Mouse (Mus musculus): ENCODE measurements around the gene Ate1. TPM values are rescaled to one million over a fixed set of nuclear protein-coding genes. Genes with fewer than 3 reads are reported as not detected.
"Not testable (repeated sequence)": the region's sequence is repeated elsewhere in the genome, so short reads cannot be mapped to it uniquely, and the experiment has no call there.

Ate1 gene
- polyA plus RNA-seq, 1 experiment = 9.3 TPM

GRCm38 (mm10) chr7:130523451-130523850 lies 3.3 kb upstream of the Ate1 start:
- no peak for DNase-seq (ENCODE audit: low read depth)

GRCm38 (mm10) chr7:130520812-130521422 lies 748 bp upstream of the Ate1 start:
- no peak for DNase-seq (ENCODE audit: low read depth)

- peak; percentile 30 for DNase-seq (ENCODE audit: low read depth)
Observed at GRCm38 (mm10) chr7:130519096-130520048, 797 bp downstream of the Ate1 start.

- no peak for DNase-seq (ENCODE audit: low read depth)
Observed at GRCm38 (mm10) chr7:130518213-130519095, 1.7 kb downstream of the Ate1 start.

- no peak for DNase-seq (ENCODE audit: low read depth)
Observed at GRCm38 (mm10) chr7:130510243-130510642, 9.9 kb downstream of the Ate1 start.

- DNase-seq (ENCODE audit: low read depth) = peak; percentile 75
Observed at GRCm38 (mm10) chr7:130503006-130503405, 17.2 kb downstream of the Ate1 start.

- no peak for DNase-seq (ENCODE audit: low read depth)
Observed at GRCm38 (mm10) chr7:130501499-130501898, 18.7 kb downstream of the Ate1 start.

GRCm38 (mm10) chr7:130493346-130493745 lies 26.8 kb downstream of the Ate1 start:
- no peak for DNase-seq (ENCODE audit: low read depth)

GRCm38 (mm10) chr7:130492026-130492425 lies 28.1 kb downstream of the Ate1 start:
- no peak for DNase-seq (ENCODE audit: low read depth)

GRCm38 (mm10) chr7:130479003-130479402 lies 41.2 kb downstream of the Ate1 start:
- DNase-seq (ENCODE audit: low read depth) = not testable (repeated sequence)

- no peak for DNase-seq (ENCODE audit: low read depth)
Observed at GRCm38 (mm10) chr7:130475970-130476369, 44.2 kb downstream of the Ate1 start.

GRCm38 (mm10) chr7:130473881-130474280 lies 46.3 kb downstream of the Ate1 start:
- no peak for DNase-seq (ENCODE audit: low read depth)

GRCm38 (mm10) chr7:130472683-130473082 lies 47.5 kb downstream of the Ate1 start:
- DNase-seq (ENCODE audit: low read depth) = no peak

- DNase-seq (ENCODE audit: low read depth) = no peak
Observed at GRCm38 (mm10) chr7:130471045-130471444, 49.1 kb downstream of the Ate1 start.

GRCm38 (mm10) chr7:130455587-130456246 lies 64.5 kb downstream of the Ate1 start:
- DNase-seq (ENCODE audit: low read depth) = no peak

GRCm38 (mm10) chr7:130454226-130454625 lies 65.9 kb downstream of the Ate1 start:
- no peak for DNase-seq (ENCODE audit: low read depth)

GRCm38 (mm10) chr7:130435776-130436175 lies 84.4 kb downstream of the Ate1 start:
- DNase-seq (ENCODE audit: low read depth) = no peak

- DNase-seq (ENCODE audit: low read depth) = no peak
Observed at GRCm38 (mm10) chr7:130432141-130432540, 88.0 kb downstream of the Ate1 start.

- DNase-seq (ENCODE audit: low read depth) = no peak
Observed at GRCm38 (mm10) chr7:130426586-130426985, 93.6 kb downstream of the Ate1 start.

- no peak for DNase-seq (ENCODE audit: low read depth)
Observed at GRCm38 (mm10) chr7:130425991-130426390, 94.2 kb downstream of the Ate1 start.

- no peak for DNase-seq (ENCODE audit: low read depth)
Observed at GRCm38 (mm10) chr7:130419961-130420360, 100.2 kb downstream of the Ate1 start.
